Mouse (Mus musculus): ENCODE data around the gene Atp8a1.

Gene Atp8a1

GRCm38 (mm10) chr5:67673008-67673407, 174.2 kb downstream of the Atp8a1 start:
- no peak for DNase-seq (ENCODE audit: low spot score)

GRCm38 (mm10) chr5:67670158-67670557, 177.1 kb downstream of the Atp8a1 start:
- no peak for DNase-seq (ENCODE audit: low spot score)

GRCm38 (mm10) chr5:67669436-67669896, 177.8 kb downstream of the Atp8a1 start:
- no peak for DNase-seq (ENCODE audit: low spot score)

- no peak for DNase-seq (ENCODE audit: low spot score)
Measured at GRCm38 (mm10) chr5:67662715-67663114, 184.5 kb downstream of the Atp8a1 start.

GRCm38 (mm10) chr5:67659864-67660263, 187.4 kb downstream of the Atp8a1 start:
- no peak for DNase-seq (ENCODE audit: low spot score)

- no peak for DNase-seq (ENCODE audit: low spot score)
Measured at GRCm38 (mm10) chr5:67656821-67657259, 190.4 kb downstream of the Atp8a1 start.

GRCm38 (mm10) chr5:67655696-67656519, 191.3 kb downstream of the Atp8a1 start:
- DNase-seq (ENCODE audit: low spot score): no peak

GRCm38 (mm10) chr5:67654572-67654971, 192.7 kb downstream of the Atp8a1 start:
- DNase-seq (ENCODE audit: low spot score): no peak

GRCm38 (mm10) chr5:67653543-67653942, 193.7 kb downstream of the Atp8a1 start:
- DNase-seq (ENCODE audit: low spot score): no peak

- no peak for DNase-seq (ENCODE audit: low spot score)
Measured at GRCm38 (mm10) chr5:67652468-67652867, 194.8 kb downstream of the Atp8a1 start.

- no peak for DNase-seq (ENCODE audit: low spot score)
Measured at GRCm38 (mm10) chr5:67650021-67650420, 197.2 kb downstream of the Atp8a1 start.

- DNase-seq (ENCODE audit: low spot score): no peak
Measured at GRCm38 (mm10) chr5:67649156-67649555, 198.1 kb downstream of the Atp8a1 start.

GRCm38 (mm10) chr5:67647568-67647967, 199.7 kb downstream of the Atp8a1 start:
- DNase-seq (ENCODE audit: low spot score): no peak

GRCm38 (mm10) chr5:67646756-67647529, 200.3 kb downstream of the Atp8a1 start:
- DNase-seq (ENCODE audit: low spot score): no peak

- no peak for DNase-seq (ENCODE audit: low spot score)
Measured at GRCm38 (mm10) chr5:67643537-67644255, 203.5 kb downstream of the Atp8a1 start.

GRCm38 (mm10) chr5:67641406-67642120, 205.7 kb downstream of the Atp8a1 start:
- DNase-seq (ENCODE audit: low spot score): no peak

GRCm38 (mm10) chr5:67640596-67641312, 206.5 kb downstream of the Atp8a1 start:
- DNase-seq (ENCODE audit: low spot score): no peak

GRCm38 (mm10) chr5:67634339-67634738, 212.9 kb downstream of the Atp8a1 start:
- DNase-seq (ENCODE audit: low spot score): no peak

GRCm38 (mm10) chr5:67633831-67634268, 213.4 kb downstream of the Atp8a1 start:
- DNase-seq (ENCODE audit: low spot score): no peak

- DNase-seq (ENCODE audit: low spot score): no peak
Measured at GRCm38 (mm10) chr5:67633138-67633782, 214.0 kb downstream of the Atp8a1 start.

Data from urinary bladder, postnatal 10 days (tissue).